Mouse (Mus musculus) MEL (cell line): ENCODE measurements around the gene Olfr1198. TPM values are rescaled to one million over a fixed set of nuclear protein-coding genes. Genes with fewer than 3 reads are reported as not detected.

Source experiments
- DNase-seq: peaks from one replicate; pipeline ENCODE4 v3.0.0; 2011; ENCODE audit warnings: low read depth, low spot score
- H3K27ac ChIP-seq: 2 replicates; pipeline ENCODE4 v1.5.1; 2012; ENCODE audit warnings: low read depth, mild to moderate bottlenecking, control low read depth, low read length, moderate library complexity; ENCODE audit not compliant: control insufficient read depth
- H3K27me3 ChIP-seq, 2 experiments: fragments of 150-350 bp in 1 of 2; sonication (generic) in 1 of 2; 2 replicates each; pipeline ENCODE4 v1.6.1; 2012; ENCODE audit warnings: low read length in 2 of 2, mild to moderate bottlenecking in 2 of 2, improper control_type of control experiment in 1 of 2, moderate library complexity in 1 of 2; ENCODE audit not compliant: insufficient read depth in 2 of 2, control insufficient read depth in 1 of 2
- H3K36me3 ChIP-seq, 2 experiments: 2 replicates each; pipeline ENCODE4 v1.6.1; 2012 to 2014; ENCODE audit warnings: low read length in 2 of 2, improper control_type of control experiment in 1 of 2, inconsistent platforms in 1 of 2, mild to moderate bottlenecking in 1 of 2; ENCODE audit not compliant: insufficient read depth in 2 of 2, control insufficient read depth in 1 of 2
- H3K4me1 ChIP-seq, 2 experiments: fragments of 150-350 bp in 1 of 2; sonication (generic) in 1 of 2; 2 replicates each; pipeline ENCODE4 v1.6.1; 2012; ENCODE audit warnings: low read length in 2 of 2, improper control_type of control experiment in 1 of 2, mild to moderate bottlenecking in 1 of 2; ENCODE audit not compliant: insufficient read depth in 2 of 2, control insufficient read depth in 1 of 2
- H3K4me3 ChIP-seq, 2 experiments: fragments of 150-350 bp in 1 of 2; sonication (generic) in 1 of 2; 2 replicates each; pipeline ENCODE4 v1.5.1; 2012; ENCODE audit warnings: low read depth in 2 of 2, low read length in 2 of 2, mild to moderate bottlenecking in 2 of 2, moderate library complexity in 2 of 2, control low read depth in 1 of 2, improper control_type of control experiment in 1 of 2; ENCODE audit not compliant: control insufficient read depth in 1 of 2, insufficient read depth in 1 of 2
- H3K79me2 ChIP-seq: 2 replicates; pipeline ENCODE4 v1.6.1; 2012; ENCODE audit warnings: mild to moderate bottlenecking, low read length, moderate library complexity; ENCODE audit not compliant: control insufficient read depth, poor library complexity, insufficient read depth
- H3K9ac ChIP-seq: 2 replicates; pipeline ENCODE4 v1.6.1; 2012; ENCODE audit warnings: low read depth, mild to moderate bottlenecking, control low read depth, low read length, moderate library complexity; ENCODE audit not compliant: control insufficient read depth, poor library complexity, severe bottlenecking
- H3K9me3 ChIP-seq: fragments of 150-350 bp; sonication (generic); replicated peaks from 2 replicates; pipeline ENCODE4 v1.6.1; 2012; ENCODE audit warnings: mild to moderate bottlenecking, low read length, improper control_type of control experiment, moderate library complexity; ENCODE audit not compliant: insufficient read depth
- CHD2 ChIP-seq: IDR thresholded peaks from 2 replicates; pipeline ENCODE4 v1.6.1; 2011; ENCODE audit warnings: low read length, improper control_type of control experiment
- ETS1 ChIP-seq: IDR thresholded peaks from 2 replicates; pipeline ENCODE4 v1.6.1; 2012; ENCODE audit warnings: low read depth, mild to moderate bottlenecking, inconsistent platforms, low read length, improper control_type of control experiment, moderate library complexity
- HCFC1 ChIP-seq: IDR thresholded peaks from 2 replicates; pipeline ENCODE4 v1.6.1; 2012; ENCODE audit warnings: low read depth, mild to moderate bottlenecking, inconsistent platforms, low read length, improper control_type of control experiment, moderate library complexity
- MAFK ChIP-seq: IDR thresholded peaks from 2 replicates; pipeline ENCODE4 v1.6.1; 2011; ENCODE audit warnings: low read depth, mild to moderate bottlenecking, low read length, improper control_type of control experiment, borderline replicate concordance
- MAZ ChIP-seq: IDR thresholded peaks from 2 replicates; pipeline ENCODE4 v1.6.1; 2012; ENCODE audit warnings: low read depth, mild to moderate bottlenecking, inconsistent platforms, low read length, improper control_type of control experiment
- MEF2A ChIP-seq: IDR thresholded peaks from 2 replicates; pipeline ENCODE4 v1.6.1; 2014; ENCODE audit warnings: low read depth, mild to moderate bottlenecking, inconsistent platforms, low read length, improper control_type of control experiment; ENCODE audit not compliant: poor library complexity, insufficient replicate concordance, severe bottlenecking; ENCODE audit errors: extremely low read depth
- MXI1 ChIP-seq: IDR thresholded peaks from 2 replicates; pipeline ENCODE4 v1.6.1; 2011; ENCODE audit warnings: mild to moderate bottlenecking, low read depth, low read length, improper control_type of control experiment
- MYC ChIP-seq: IDR thresholded peaks from 2 replicates; pipeline ENCODE4 v1.6.1; 2011; ENCODE audit warnings: low read depth, mild to moderate bottlenecking, low read length, improper control_type of control experiment, moderate library complexity
- NELFE ChIP-seq: IDR thresholded peaks from 2 replicates; pipeline ENCODE4 v1.6.1; 2011; ENCODE audit warnings: low read depth, low read length, improper control_type of control experiment
- POLR2AphosphoS2 ChIP-seq: IDR thresholded peaks from 2 replicates; pipeline ENCODE4 v1.6.1; 2011; ENCODE audit warnings: low read length, improper control_type of control experiment
- RCOR1 ChIP-seq: IDR thresholded peaks from 2 replicates; pipeline ENCODE4 v1.6.1; 2012; ENCODE audit warnings: low read depth, mild to moderate bottlenecking, inconsistent platforms, low read length, improper control_type of control experiment
- SIN3A ChIP-seq: IDR thresholded peaks from 2 replicates; pipeline ENCODE4 v1.6.1; 2012; ENCODE audit warnings: low read length, improper control_type of control experiment, inconsistent platforms
- SMC3 ChIP-seq: IDR thresholded peaks from 2 replicates; pipeline ENCODE4 v1.6.1; 2011; ENCODE audit warnings: low read depth, low read length, improper control_type of control experiment
- TAL1 ChIP-seq: IDR thresholded peaks from 2 replicates; pipeline ENCODE4 v1.6.1; 2012; ENCODE audit warnings: mild to moderate bottlenecking, inconsistent platforms, low read length, moderate library complexity, mixed read lengths
- TCF12 ChIP-seq: IDR thresholded peaks from 2 replicates; pipeline ENCODE4 v1.6.1; 2014; ENCODE audit warnings: low read depth, mild to moderate bottlenecking, inconsistent platforms, low read length, improper control_type of control experiment, moderate library complexity
- UBTF ChIP-seq: IDR thresholded peaks from 2 replicates; pipeline ENCODE4 v1.6.1; 2012; ENCODE audit warnings: low read depth, mild to moderate bottlenecking, inconsistent platforms, low read length, improper control_type of control experiment, moderate library complexity, borderline replicate concordance; ENCODE audit not compliant: insufficient read depth
- USF1 ChIP-seq: IDR thresholded peaks from 2 replicates; pipeline ENCODE4 v1.6.1; 2014; ENCODE audit warnings: low read depth, mild to moderate bottlenecking, inconsistent platforms, low read length, improper control_type of control experiment, moderate library complexity
- USF2 ChIP-seq, 2 experiments: IDR thresholded peaks; 2 replicates each; pipeline ENCODE4 v1.6.1; 2011 to 2012; ENCODE audit warnings: improper control_type of control experiment in 2 of 2, low read length in 2 of 2, borderline replicate concordance in 1 of 2, inconsistent platforms in 1 of 2, low read depth in 1 of 2, mild to moderate bottlenecking in 1 of 2; ENCODE audit not compliant: insufficient read depth in 1 of 2
- ZMIZ1 ChIP-seq: IDR thresholded peaks from 2 replicates; pipeline ENCODE4 v1.6.1; 2012; ENCODE audit warnings: low read depth, mild to moderate bottlenecking, inconsistent platforms, low read length, improper control_type of control experiment, moderate library complexity
- polyA plus RNA-seq, 2 experiments: library from polyadenylated mRNA; stranded (reverse) in 1 of 2; unstranded in 1 of 2; fragments of >175 nt in 1 of 2; fragments of >200 nt in 1 of 2; gene quantifications; 2 replicates each; pipeline versions ENCODE4 v1.2.1 to v1.2.4; 2012; ENCODE audit warnings: low replicate concordance in 2 of 2, low read depth in 1 of 2; ENCODE audit not compliant: insufficient read length in 2 of 2, insufficient read depth in 1 of 2, missing spikeins in 1 of 2
- total RNA-seq: library from RNA; depleted of rRNA; stranded (reverse); fragments of 300-350 nt; gene quantifications from 2 replicates; pipeline ENCODE4 v1.2.3, GENCODE M21; 2012

The Olfr1198 gene
- total and polyA plus RNA-seq, 3 experiments: not detected

DNA sequence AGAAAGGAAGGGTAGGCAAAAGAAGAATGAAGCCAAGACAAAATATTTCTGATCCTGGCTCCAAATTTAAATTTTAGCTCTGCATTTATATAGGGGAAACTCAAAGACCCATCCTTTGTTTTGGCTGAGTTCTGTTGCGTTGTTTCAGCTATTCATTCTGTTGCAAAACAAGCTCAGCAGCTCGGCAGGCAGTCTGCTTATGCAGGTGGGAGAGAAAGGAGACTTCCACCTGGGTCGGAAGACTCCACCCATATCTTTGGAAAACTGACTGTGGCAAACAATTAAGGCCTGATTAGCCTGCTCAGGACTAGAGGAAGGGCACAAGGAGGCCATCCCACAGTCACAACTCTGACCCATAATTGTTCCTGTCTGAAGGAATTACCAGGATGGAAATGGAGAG, 7.8 kb downstream of the Olfr1198 start:
- no peaks in the 10 kb centered on the region for H3K36me3 ChIP-seq
- DNase-seq: no peak
- no peaks in the 10 kb centered on the region for H3K79me2 ChIP-seq
- no peaks in the 10 kb centered on the region for H3K4me1 ChIP-seq
- TF ChIP-seq MAZ: no peak
- TF ChIP-seq MYC: no peak
- no peak for TF ChIP-seq RCOR1
- TF ChIP-seq USF1: no peak
- no peak for TF ChIP-seq UBTF
- no peak for TF ChIP-seq ZMIZ1
- no peak for TF ChIP-seq SMC3
- TF ChIP-seq MAFK: no peak
- no peak for TF ChIP-seq POLR2AphosphoS2
- no peak for TF ChIP-seq CHD2
- no peak for TF ChIP-seq HCFC1
- no peak for TF ChIP-seq TCF12
- TF ChIP-seq SIN3A: no peak
- no peak for TF ChIP-seq TAL1
- TF ChIP-seq, all 39 proteins: peak for 0
- no peak overlapping the region for H3K9ac ChIP-seq
- no peaks in the 10 kb centered on the region for H3K9me3 ChIP-seq
- no peaks in the 10 kb centered on the region for H3K27me3 ChIP-seq
- H3K27ac ChIP-seq: no peak overlapping the region
- H3K4me3 ChIP-seq: no peak overlapping the region

GRCm38 (mm10) chr2:88732266-88732665, 18.9 kb downstream of the Olfr1198 start, which contains the start of gene Olfr1197:
Gene Olfr1197, minus strand, starts transcription at chr2:88732366.
- Histone ChIP-seq H3K79me2 (no peaks in the 10 kb centered on the region), H3K9me3 (no peaks in the 10 kb centered on the region), H3K9ac (no peak within 1 kb of the TSS), H3K27me3 (no peaks in the 10 kb centered on the region), H3K36me3 (no peaks in the 10 kb centered on the region), H3K27ac (no peak within 1 kb of the TSS), H3K4me3 (no peak within 1 kb of the TSS), H3K4me1 (no peaks in the 10 kb centered on the region)
- no peak for TF ChIP-seq MEF2A
- TF ChIP-seq NELFE: no peak
- no peak for TF ChIP-seq ETS1
- TF ChIP-seq MXI1: no peak
- no peak for TF ChIP-seq USF2 (IDR thresholded peaks at IDR 0.05; ENCODE audit: borderline replicate concordance in 1 of 2, insufficient read depth in 1 of 2, low read depth in 1 of 2, low read length in 2 of 2)
- no peak for DNase-seq
